9 mouse cellular contexts compared by ENCODE assay signal in the genomic region with DNA sequence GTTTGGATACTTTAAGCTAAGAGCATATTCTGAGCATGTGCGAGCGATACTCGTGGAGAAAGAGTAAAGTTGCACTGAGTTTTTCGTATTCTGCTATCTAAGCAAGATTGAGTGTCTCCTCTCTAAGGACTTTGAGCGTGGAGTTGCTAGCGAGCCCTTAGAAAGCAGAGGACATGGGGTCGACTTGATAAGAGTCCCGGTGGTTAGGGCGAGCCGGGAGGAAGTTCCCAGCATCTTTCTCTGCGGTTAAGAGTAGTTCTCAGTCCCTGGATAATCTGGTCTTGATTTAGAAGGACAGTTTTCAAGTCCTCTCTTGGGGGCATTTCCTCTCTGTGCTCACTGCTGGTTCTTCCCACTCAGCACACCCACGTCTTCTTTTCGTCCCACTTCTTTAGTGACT. TPM values are rescaled to one million over a fixed set of nuclear protein-coding genes. Genes with fewer than 3 reads are reported as not detected.
DNase-seq lines count a peak whose midpoint lies in the region; ATAC-seq lines count a peak whose summit lies in the region.
"Had no signal": no experiment of that assay in that cellular context is flagged by ENCODE, and none has a peak within 500 bp of the region (broad histone marks: within the 10 kb centered on the region; RNA-seq: fewer than 3 reads in every experiment).

No protein-coding gene starts in this region.

- H3K4me1 ChIP-seq in neural tube, embryonic 12.5 days: no peaks in the 10 kb centered on the region
- H3K4me1 ChIP-seq in liver, embryonic 13.5 days (replicated peaks): 0 out of 2 replicates have a peak, but pooled peaks cover 4% of the 10 kb centered on the region
- H3K4me1 ChIP-seq in stomach, embryonic 16.5 days (ENCODE audit: control insufficient read depth, insufficient read depth, low read length): 0 out of 2 replicates have a peak, but pooled peaks cover 5% of the 10 kb centered on the region

- no peak overlapping the region for H3K9ac ChIP-seq in neural tube, embryonic 12.5 days
- H3K9ac ChIP-seq in liver, embryonic 13.5 days: no peak overlapping the region
- H3K9ac ChIP-seq in stomach, embryonic 16.5 days (ENCODE audit: low read length): no peak overlapping the region

- ATAC-seq in CD4-positive, CD25-positive, alpha-beta regulatory T cell, adult 4 months: no peak
- ATAC-seq in neural tube, embryonic 12.5 days (ENCODE audit: low FRiP score, low read depth): no peak
- no peak for ATAC-seq in liver, embryonic 13.5 days (ENCODE audit: low read depth)
- no peak for ATAC-seq in stomach, embryonic 16.5 days (ENCODE audit: insufficient read depth, low FRiP score)

- H3K9me3 ChIP-seq in neural tube, embryonic 12.5 days: no peaks in the 10 kb centered on the region
- no peaks in the 10 kb centered on the region for H3K9me3 ChIP-seq in liver, embryonic 13.5 days (replicated peaks)
- H3K9me3 ChIP-seq in stomach, embryonic 16.5 days (replicated peaks; ENCODE audit: control insufficient read depth, low read length): no peaks in the 10 kb centered on the region

- no peak overlapping the region for H3K27ac ChIP-seq in neural tube, embryonic 12.5 days
- no peak overlapping the region for H3K27ac ChIP-seq in liver, embryonic 13.5 days
- no peak overlapping the region for H3K27ac ChIP-seq in stomach, embryonic 16.5 days (ENCODE audit: low read length)

- H3K4me2 ChIP-seq in neural tube, embryonic 12.5 days (replicated peaks): peak overlapping the region; percentile 33
- H3K4me2 ChIP-seq in liver, embryonic 13.5 days: peak overlapping the region; percentile 34
- H3K4me2 ChIP-seq in stomach, embryonic 16.5 days (ENCODE audit: low read depth, low read length): peak overlapping the region; percentile 45

- H3K27me3 ChIP-seq in neural tube, embryonic 12.5 days (replicated peaks): no peaks in the 10 kb centered on the region
- peaks cover 35% of the 10 kb centered on the region for H3K27me3 ChIP-seq in liver, embryonic 13.5 days
- H3K27me3 ChIP-seq in stomach, embryonic 16.5 days (ENCODE audit: control insufficient read depth, insufficient read depth, low read length): no peaks in the 10 kb centered on the region

- H3K4me3 ChIP-seq in neural tube, embryonic 12.5 days: no peak overlapping the region
- 0 out of 2 replicates have a peak overlapping the region, but pooled peaks have one; percentile 11 for H3K4me3 ChIP-seq in liver, embryonic 13.5 days (replicated peaks)
- no peak overlapping the region for H3K4me3 ChIP-seq in stomach, embryonic 16.5 days (replicated peaks; ENCODE audit: low read length)

- DNase-seq in CD4-positive, CD25-positive, alpha-beta regulatory T cell, adult 2 months (ENCODE audit: low read depth, low spot score): peak; percentile 8
- DNase-seq in neural tube, embryonic 10.5 days (ENCODE audit: extremely low spot score, low spot score): no peak
- no peak for DNase-seq in liver, embryonic 13.5 days
- no peak for DNase-seq in layer of hippocampus, postnatal 36 days
- DNase-seq in layer of hippocampus, postnatal 25 days (ENCODE audit: extremely low spot score in 1 of 2, low spot score in 1 of 2): no peak
- DNase-seq: lung, postnatal 36 days had no signal

- WGBS in neural tube, embryonic 12.5 days: 60% methylated on average over 13 of the region's 13 CpGs
- 8% methylated on average over 13 of the region's 13 CpGs for WGBS in liver, embryonic 13.5 days (ENCODE audit: insufficient replicate concordance)
- 44% methylated on average over 13 of the region's 13 CpGs for WGBS in stomach, embryonic 16.5 days

- H3K36me3 ChIP-seq in neural tube, embryonic 12.5 days: no peaks in the 10 kb centered on the region
- H3K36me3 ChIP-seq in liver, embryonic 13.5 days: no peaks in the 10 kb centered on the region
- no peaks in the 10 kb centered on the region for H3K36me3 ChIP-seq in stomach, embryonic 16.5 days (ENCODE audit: control insufficient read depth, insufficient read depth, low read length)

RNA-seq across cellular contexts. Expression of a gene that starts 15.3 kb away (rescaled TPM):
- polyA plus RNA-seq in CD4-positive, CD25-positive, alpha-beta regulatory T cell, adult 4 months (2017; shearing (Covaris generic)): 10 to 100 TPM; 12.0 to 14.8 TPM
- polyA plus RNA-seq in neural tube, embryonic 12.5 days (2016; fragmentation: Nextera tagmentation; extraction: Ambion mirVana): 11.7 and 12.4 TPM in 2 replicates
- polyA plus RNA-seq in liver, embryonic 13.5 days (2015; fragmentation: Nextera tagmentation; extraction: Ambion mirVana): 1.2 and 1.5 TPM in 2 replicates
- polyA plus RNA-seq in stomach, embryonic 16.5 days (2015; fragmentation: Nextera tagmentation; extraction: Ambion mirVana): 10.3 and 10.8 TPM in 2 replicates
- 100 to 1,000 TPM; 103 to 113 TPM for total RNA-seq in layer of hippocampus, postnatal 36 days (2021)
- total RNA-seq in layer of hippocampus, postnatal 25 days (2021): 100 to 1,000 TPM in 1 of 2 experiments, 10 to 100 TPM in 1; 93.8 to 110 TPM
